Mouse (Mus musculus) naive thymus-derived CD4-positive, alpha-beta T cell, adult 5 months (primary cell): ENCODE data around the gene Cry2. TPM values are rescaled to one million over a fixed set of nuclear protein-coding genes. Genes with fewer than 3 reads are reported as not detected.

Experiments
- polyA plus RNA-seq: library from polyadenylated mRNA; unstranded; fragments of 100-300 nt; shearing (Covaris generic); gene quantifications from one replicate; pipeline ENCODE4 v1.2.1, GENCODE M21; 2017

Gene Cry2
- 36.7 TPM for polyA plus RNA-seq

GRCm38 (mm10) chr2:92433578-92434374 is at the start of gene Cry2:
Cry2 (minus strand) TSS chr2:92434043.

GRCm38 (mm10) chr2:92459921-92460707 is 26.3 kb upstream of the Cry2 start, which contains the start of gene Slc35c1:
Slc35c1 (minus strand) TSS chr2:92460538.

GRCm38 (mm10) chr2:92401091-92401561 is 32.7 kb downstream of the Cry2 start, which contains the start of gene Mapk8ip1:
Mapk8ip1 (minus strand) TSS chr2:92401263.

GRCm38 (mm10) chr2:92381901-92382588 is 51.8 kb downstream of the Cry2 start, which contains the start of gene 1700029I15Rik:
1700029I15Rik (plus strand) TSS chr2:92382538.

GRCm38 (mm10) chr2:92374514-92374913 is 59.3 kb downstream of the Cry2 start, which contains the start of the genes Pex16 and Large2:
Pex16 (plus strand) TSS chr2:92374676.
Large2 (minus strand) TSS chr2:92374869.

Other genes starting within 250 kb of the Cry2 start
- gene Pex16, start 59.4 kb downstream of the Cry2 start, polyA plus RNA-seq: 35.6 TPM
- gene Large2, start 59.2 kb downstream of the Cry2 start, polyA plus RNA-seq: not detected
- gene 1700029I15Rik, start 51.5 kb downstream of the Cry2 start, polyA plus RNA-seq: 2.6 TPM
- gene Mapk8ip1, start 32.8 kb downstream of the Cry2 start, polyA plus RNA-seq: not detected
- 25.6 TPM for gene Slc35c1, start 26.5 kb upstream of the Cry2 start, polyA plus RNA-seq
- gene Chst1, start 165.7 kb upstream of the Cry2 start, polyA plus RNA-seq: not detected